ENCODE assay signal across 19 mouse cellular contexts in genomic region chr9:70751504-70752222, GRCm38 (mm10).
"Had no signal": no experiment of that assay in that cellular context is flagged by ENCODE, and none has a peak within 500 bp of the region (broad histone marks: within the 10 kb centered on the region; RNA-seq: fewer than 3 reads in every experiment).

No protein-coding gene starts in this region.

- H3K4me3 ChIP-seq: layer of hippocampus, adult 2 months; limb, embryonic 10.5 days; limb, embryonic 13.5 days; megakaryocyte, embryonic 14.5 days; neural tube, embryonic 12.5 days; neural tube, embryonic 15.5 days had no signal

- H3K27ac ChIP-seq: limb, embryonic 10.5 days; limb, embryonic 13.5 days; macrophage; neural tube, embryonic 12.5 days; neural tube, embryonic 15.5 days had no signal

- ATAC-seq: inflammation-experienced regulatory T-cells, adult 6 months; intestine, embryonic 16.5 days; lung, postnatal 0 days had no signal

- H3K9me3 ChIP-seq: limb, embryonic 10.5 days; limb, embryonic 13.5 days; megakaryocyte, embryonic 14.5 days; neural tube, embryonic 12.5 days; neural tube, embryonic 15.5 days had no signal

- DNase-seq: kidney, adult 18-20 months; kidney, adult 9 months; kidney, postnatal 14 days; layer of hippocampus, adult 9-11 months; lung, embryonic 14.5 days; midbrain, embryonic 14.5 days; thymus, adult 18-20 months; thymus, postnatal 36 days had no signal

- H3K4me2 ChIP-seq: limb, embryonic 13.5 days; lung, embryonic 14.5 days; midbrain, embryonic 11.5 days; neural tube, embryonic 12.5 days; neural tube, embryonic 15.5 days had no signal

- H3K27me3 ChIP-seq: limb, embryonic 13.5 days; megakaryocyte, embryonic 14.5 days; neural tube, embryonic 12.5 days; neural tube, embryonic 15.5 days had no signal

- H3K9ac ChIP-seq: limb, embryonic 13.5 days; lung, embryonic 14.5 days; neural tube, embryonic 12.5 days; neural tube, embryonic 15.5 days had no signal

- H3K4me1 ChIP-seq: limb, embryonic 10.5 days; limb, embryonic 13.5 days; neural tube, embryonic 12.5 days; neural tube, embryonic 15.5 days had no signal
